Mouse (Mus musculus) ES-Bruce4 (cell line): ENCODE measurements around the gene Ly6g6f. TPM values are rescaled to one million over a fixed set of nuclear protein-coding genes. Genes with fewer than 3 reads are reported as not detected.

Experiments used
- H3K27ac ChIP-seq: 2 replicates; pipeline ENCODE4 v1.5.1; 2012; ENCODE audit warnings: low read length, inconsistent platforms; ENCODE audit not compliant: insufficient read depth
- H3K27me3 ChIP-seq: 2 replicates; pipeline ENCODE4 v1.6.1; 2012; ENCODE audit warnings: mild to moderate bottlenecking, low read length, inconsistent platforms; ENCODE audit not compliant: control insufficient read depth, poor library complexity, insufficient read depth, severe bottlenecking
- H3K36me3 ChIP-seq: 2 replicates; pipeline ENCODE4 v1.6.1; 2012; ENCODE audit warnings: inconsistent platforms, mild to moderate bottlenecking, low read length, moderate library complexity; ENCODE audit not compliant: control insufficient read depth, poor library complexity, insufficient read depth, severe bottlenecking
- H3K4me1 ChIP-seq: one replicate; pipeline ENCODE4 v1.8.1; 2011; ENCODE audit warnings: low read length; ENCODE audit not compliant: control insufficient read depth, insufficient read depth
- H3K4me3 ChIP-seq: 2 replicates; pipeline ENCODE4 v1.5.1; 2011; ENCODE audit warnings: low read depth, mild to moderate bottlenecking, low read length
- H3K9ac ChIP-seq: 2 replicates; pipeline ENCODE4 v1.6.1; 2012; ENCODE audit warnings: low read depth, mild to moderate bottlenecking, inconsistent platforms; ENCODE audit not compliant: poor library complexity, severe bottlenecking
- H3K9me3 ChIP-seq: replicated peaks from 2 replicates; pipeline ENCODE4 v1.6.1; 2012; ENCODE audit warnings: mild to moderate bottlenecking, low read length, inconsistent platforms; ENCODE audit not compliant: control insufficient read depth, poor library complexity, insufficient read depth, severe bottlenecking
- CTCF ChIP-seq: IDR thresholded peaks from one replicate; pipeline ENCODE4 v1.8.1; 2011; ENCODE audit warnings: low read depth, low read length
- EP300 ChIP-seq: IDR thresholded peaks from 2 replicates; pipeline ENCODE4 v1.6.1; 2011; ENCODE audit warnings: low read depth, low read length; ENCODE audit not compliant: insufficient read depth
- POLR2A ChIP-seq: IDR thresholded peaks from one replicate; pipeline ENCODE4 v1.8.1; 2011; ENCODE audit warnings: low read length; ENCODE audit not compliant: insufficient read depth
- polyA plus RNA-seq: library from polyadenylated mRNA; stranded (reverse); fragments of >200 nt; gene quantifications from 2 replicates; pipeline ENCODE4 v1.2.4, GENCODE M21; 2011; ENCODE audit warnings: low read depth; ENCODE audit not compliant: missing spikeins, insufficient read depth, insufficient read length

The Ly6g6f gene
- polyA plus RNA-seq, 1 experiment, result not detected

- Histone ChIP-seq H3K36me3 (no peaks in the 10 kb centered on the region), H3K27me3 (no peaks in the 10 kb centered on the region), H3K9me3 (no peaks in the 10 kb centered on the region), H3K4me3 (no peak overlapping the region), H3K4me1 (no peaks in the 10 kb centered on the region), H3K27ac (no peak overlapping the region), H3K9ac (no peak overlapping the region)
- no peak for TF ChIP-seq CTCF
- TF ChIP-seq POLR2A, result no peak
- TF ChIP-seq EP300, result no peak
Measured at GRCm38 (mm10) chr17:35031272-35031671, 54.1 kb downstream of the Ly6g6f start.

Other genes with a start within 250 kb of the Ly6g6f start
- gene Stk19, start 248.7 kb downstream of the Ly6g6f start, polyA plus RNA-seq, result 18.7 and 25.8 TPM in 2 replicates
- 22.6 and 24.5 TPM in 2 replicates for gene Dxo, start 248.6 kb downstream of the Ly6g6f start, polyA plus RNA-seq
- 12.7 and 13.1 TPM in 2 replicates for gene Skiv2l, start 235.4 kb downstream of the Ly6g6f start, polyA plus RNA-seq
- 53.0 and 63.6 TPM in 2 replicates for gene Nelfe, start 235.2 kb downstream of the Ly6g6f start, polyA plus RNA-seq
- gene Cfb, start 223.1 kb downstream of the Ly6g6f start, polyA plus RNA-seq, result not detected in 2 replicates
- 22.8 and 24.7 TPM in 2 replicates for gene Zbtb12, start 206.1 kb downstream of the Ly6g6f start, polyA plus RNA-seq
- gene Gm20547, start 203.6 kb downstream of the Ly6g6f start, polyA plus RNA-seq, result 0.41 TPM in 1 of 2 replicates, not detected in the other
- 9.9 and 10.8 TPM in 2 replicates for gene C2, start 187.3 kb downstream of the Ly6g6f start, polyA plus RNA-seq
- gene Ehmt2, start 187.1 kb downstream of the Ly6g6f start, polyA plus RNA-seq, result 60.9 and 75.4 TPM in 2 replicates
- 5.3 and 5.8 TPM in 2 replicates for gene Slc44a4, start 171.1 kb downstream of the Ly6g6f start, polyA plus RNA-seq
- gene Neu1, start 154.4 kb downstream of the Ly6g6f start, polyA plus RNA-seq, result 13.6 and 15.1 TPM in 2 replicates
- gene Hspa1b, start 126.4 kb downstream of the Ly6g6f start, polyA plus RNA-seq, result 2.6 and 3.0 TPM in 2 replicates
- gene Gm20481, start 115.7 kb downstream of the Ly6g6f start, polyA plus RNA-seq, result not detected in 2 replicates
- 1.9 and 2.5 TPM in 2 replicates for gene Hspa1a, start 113.5 kb downstream of the Ly6g6f start, polyA plus RNA-seq
- 0.25 TPM in 1 of 2 replicates, not detected in the other for gene Hspa1l, start 112.9 kb downstream of the Ly6g6f start, polyA plus RNA-seq
- 163 and 166 TPM in 2 replicates for gene Lsm2, start 103.7 kb downstream of the Ly6g6f start, polyA plus RNA-seq
- 108 and 123 TPM in 2 replicates for gene Vars, start 84.6 kb downstream of the Ly6g6f start, polyA plus RNA-seq
- 0.30 and 0.33 TPM in 2 replicates for gene Vwa7, start 69.0 kb downstream of the Ly6g6f start, polyA plus RNA-seq
- gene Sapcd1, start 57.6 kb downstream of the Ly6g6f start, polyA plus RNA-seq, result 1.7 and 3.9 TPM in 2 replicates
- 6.7 and 7.4 TPM in 2 replicates for gene Msh5, start 38.9 kb downstream of the Ly6g6f start, polyA plus RNA-seq
- 173 and 182 TPM in 2 replicates for gene Clic1, start 35.6 kb downstream of the Ly6g6f start, polyA plus RNA-seq
- 92.5 and 101 TPM in 2 replicates for gene Ddah2, start 26.6 kb downstream of the Ly6g6f start, polyA plus RNA-seq
- 3.7 and 4.0 TPM in 2 replicates for gene Ly6g6c, start 20.2 kb downstream of the Ly6g6f start, polyA plus RNA-seq
- gene Mpig6b, start 19.4 kb downstream of the Ly6g6f start, polyA plus RNA-seq, result 2.8 and 3.3 TPM in 2 replicates
- 27.5 and 31.2 TPM in 2 replicates for gene Ly6g6e, start 8.7 kb downstream of the Ly6g6f start, polyA plus RNA-seq
- 1.3 and 1.9 TPM in 2 replicates for gene Ly6g6d, start 7.5 kb downstream of the Ly6g6f start, polyA plus RNA-seq
- gene Abhd16a, start 3.7 kb upstream of the Ly6g6f start, polyA plus RNA-seq, result 12.7 and 15.6 TPM in 2 replicates
- gene Ly6g5c, start 22.7 kb upstream of the Ly6g6f start, polyA plus RNA-seq, result not detected in 2 replicates
- gene Ly6g5b, start 29.8 kb upstream of the Ly6g6f start, polyA plus RNA-seq, result not detected in 2 replicates
- 18.9 and 19.1 TPM in 2 replicates for gene Gpank1, start 35.8 kb upstream of the Ly6g6f start, polyA plus RNA-seq
- 146 and 173 TPM in 2 replicates for gene Csnk2b, start 36.4 kb upstream of the Ly6g6f start, polyA plus RNA-seq
- gene D17H6S53E, start 40.8 kb upstream of the Ly6g6f start, polyA plus RNA-seq, result 4.3 and 8.1 TPM in 2 replicates
- gene Apom, start 46.4 kb upstream of the Ly6g6f start, polyA plus RNA-seq, result not detected in 2 replicates
- gene Bag6, start 49.6 kb upstream of the Ly6g6f start, polyA plus RNA-seq, result 231 and 262 TPM in 2 replicates
- 236 and 256 TPM in 2 replicates for gene Prrc2a, start 79.3 kb upstream of the Ly6g6f start, polyA plus RNA-seq
- 2.1 TPM in 1 of 2 replicates, not detected in the other for gene Aif1, start 90.5 kb upstream of the Ly6g6f start, polyA plus RNA-seq
- 2.3 and 2.5 TPM in 2 replicates for gene Lst1, start 102.8 kb upstream of the Ly6g6f start, polyA plus RNA-seq
- gene Ltb, start 108.8 kb upstream of the Ly6g6f start, polyA plus RNA-seq, result 10.7 and 14.2 TPM in 2 replicates
- gene Tnf, start 116.4 kb upstream of the Ly6g6f start, polyA plus RNA-seq, result not detected in 2 replicates
- gene Lta, start 119.7 kb upstream of the Ly6g6f start, polyA plus RNA-seq, result 0.64 TPM in 1 of 2 replicates, not detected in the other
- not detected in 2 replicates for gene Gm16181, start 135.2 kb upstream of the Ly6g6f start, polyA plus RNA-seq
- gene Atp6v1g2, start 148.1 kb upstream of the Ly6g6f start, polyA plus RNA-seq, result 2.3 and 4.2 TPM in 2 replicates
- 7.9 and 12.5 TPM in 2 replicates for gene Nfkbil1, start 150.2 kb upstream of the Ly6g6f start, polyA plus RNA-seq
- 245 and 258 TPM in 2 replicates for gene Ddx39b, start 156.1 kb upstream of the Ly6g6f start, polyA plus RNA-seq
- gene H2-D1, start 177.1 kb upstream of the Ly6g6f start, polyA plus RNA-seq, result 19.8 and 23.1 TPM in 2 replicates
- not detected in 2 replicates for gene H2-Q1, start 234.8 kb upstream of the Ly6g6f start, polyA plus RNA-seq